Mouse (Mus musculus): ENCODE results near the gene Myo16.

The Myo16 gene

GRCm38 (mm10) chr8:10634421-10634820, 480.7 kb downstream of the Myo16 start:
- no peak for DNase-seq

- no peak for DNase-seq
These were observed 485.2 kb downstream of the Myo16 start for GRCm38 (mm10) chr8:10638871-10639270.

GRCm38 (mm10) chr8:10640176-10640810, 486.6 kb downstream of the Myo16 start:
- DNase-seq: no peak

- no peak for DNase-seq
These were observed 487.1 kb downstream of the Myo16 start for GRCm38 (mm10) chr8:10640859-10641258.

GRCm38 (mm10) chr8:10641343-10641742, 487.6 kb downstream of the Myo16 start:
- DNase-seq: no peak

GRCm38 (mm10) chr8:10643244-10643643, 489.5 kb downstream of the Myo16 start:
- DNase-seq: no peak

DNA sequence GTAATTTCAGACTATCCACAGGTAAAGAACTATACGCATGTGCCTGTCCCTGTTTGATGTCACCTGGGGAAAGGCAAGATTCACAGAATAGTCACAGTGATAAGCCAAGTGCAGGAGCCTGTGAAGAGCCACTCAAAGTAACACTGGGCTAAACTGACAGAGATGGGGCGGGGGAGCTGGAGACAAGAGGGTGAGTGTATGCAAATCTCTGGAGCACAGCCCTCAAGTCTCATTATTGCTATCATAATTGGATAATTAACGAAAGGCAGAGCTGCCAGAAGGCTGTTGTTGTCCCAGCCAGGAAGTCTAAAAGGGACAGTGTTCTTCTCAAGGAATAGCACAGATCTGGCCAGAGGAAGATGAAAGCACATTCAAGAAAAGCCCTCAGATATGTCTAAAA, 490.8 kb downstream of the Myo16 start:
- DNase-seq: no peak

GRCm38 (mm10) chr8:10645740-10646139, 492.0 kb downstream of the Myo16 start:
- no peak for DNase-seq

DNA sequence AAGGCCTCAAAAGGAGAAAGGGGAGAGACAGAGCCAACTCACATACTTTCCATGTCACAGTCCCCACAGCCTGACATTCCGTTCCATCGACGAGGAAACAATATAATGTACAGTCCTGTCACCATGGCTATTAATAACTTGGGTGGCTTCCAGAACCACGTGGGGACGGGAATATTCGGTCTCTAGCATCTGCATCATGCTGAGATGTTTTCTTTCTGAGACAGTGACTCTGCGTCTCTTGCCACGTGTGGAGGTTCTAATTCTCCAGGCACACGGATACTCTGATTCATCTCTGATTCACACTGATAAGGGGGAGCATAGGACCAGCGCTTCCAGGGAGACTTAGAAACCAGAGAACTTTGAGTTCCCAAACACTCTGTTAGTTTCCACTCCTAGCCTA, 492.8 kb downstream of the Myo16 start:
- DNase-seq: no peak

DNA sequence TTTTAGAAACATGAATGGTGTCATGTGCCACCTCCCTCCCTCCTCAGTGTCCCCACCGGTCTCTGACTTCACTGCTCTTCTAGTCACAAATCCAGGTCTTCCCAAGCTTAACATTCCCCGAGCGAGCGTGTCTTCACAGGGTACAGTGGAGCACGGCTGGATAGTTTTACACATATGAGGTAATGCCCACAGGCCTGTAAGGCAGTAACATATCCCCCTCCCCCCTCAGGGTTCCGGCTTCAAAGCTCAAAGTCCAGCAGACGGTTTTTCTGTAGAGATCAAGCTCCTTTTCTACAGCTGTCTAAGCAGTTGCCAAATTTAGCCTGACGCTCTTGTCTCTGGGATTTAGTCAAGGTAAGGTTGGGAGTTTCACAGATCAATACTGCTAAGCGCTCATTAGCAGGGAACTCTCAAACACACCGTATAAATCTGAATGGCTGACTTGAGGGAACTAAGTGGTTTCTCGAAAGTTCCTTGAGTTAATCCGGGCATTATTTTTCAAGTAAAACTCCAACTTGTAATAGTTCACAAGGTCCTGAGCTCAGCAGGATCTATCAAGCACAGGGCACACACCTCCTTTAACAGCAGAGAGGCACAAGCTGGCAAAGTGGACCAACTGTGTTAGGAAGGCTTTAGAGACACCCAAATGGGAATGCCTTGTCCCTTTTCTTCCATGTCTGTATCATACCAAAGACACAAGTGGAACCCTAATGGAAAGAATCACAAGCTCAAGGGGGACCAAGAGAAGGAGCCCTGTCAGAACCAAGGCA, 498.0 kb downstream of the Myo16 start:
- DNase-seq: peak; percentile 85

DNA sequence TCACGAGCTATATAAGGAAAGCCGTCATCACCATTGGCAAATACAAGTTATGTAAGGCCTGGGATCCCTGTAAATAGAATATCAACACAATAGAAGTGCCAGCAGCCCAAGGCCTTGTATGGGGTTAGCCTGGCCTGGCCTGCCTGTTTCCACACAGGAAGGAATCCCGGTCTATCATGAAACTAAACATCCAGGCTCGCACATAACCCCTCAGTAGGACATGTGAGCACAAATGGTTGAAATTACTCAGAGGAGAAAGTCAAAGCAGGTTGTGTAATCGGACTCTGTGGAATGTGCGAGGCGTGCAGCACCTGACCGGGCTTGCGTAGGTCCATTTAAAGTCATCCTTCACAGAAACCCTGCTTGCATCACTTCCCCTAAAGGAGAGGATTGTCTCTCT, 499.6 kb downstream of the Myo16 start:
- DNase-seq: peak; percentile 64

DNA sequence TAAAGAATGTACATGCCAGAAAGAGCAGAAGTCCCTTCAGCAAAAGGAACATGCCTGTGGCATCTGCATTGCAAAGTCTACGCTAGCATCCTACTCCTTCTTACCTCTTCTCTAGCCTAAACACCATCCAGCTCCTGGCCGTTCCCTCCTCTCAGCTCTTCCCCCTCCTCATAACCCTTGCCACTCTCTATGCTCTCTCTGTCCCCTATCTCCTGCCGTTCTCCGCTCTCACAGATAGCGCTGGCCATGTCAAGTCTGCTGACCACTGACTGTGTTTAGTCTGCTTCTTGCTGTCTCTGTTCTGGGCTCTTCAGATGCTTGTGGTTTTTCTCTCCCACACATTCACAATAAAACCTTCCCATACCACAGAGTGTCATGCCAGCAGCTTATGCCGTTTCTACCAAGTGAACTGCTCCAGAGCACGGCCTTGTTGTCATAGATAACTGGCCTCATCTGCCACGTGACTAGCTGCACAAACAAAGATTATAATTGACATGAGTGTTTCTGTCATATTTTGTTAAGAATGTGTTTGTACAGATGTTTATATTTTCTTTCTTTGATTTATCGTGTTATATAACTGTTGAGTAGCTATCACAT, 501.3 kb downstream of the Myo16 start:
- DNase-seq: no peak

DNA sequence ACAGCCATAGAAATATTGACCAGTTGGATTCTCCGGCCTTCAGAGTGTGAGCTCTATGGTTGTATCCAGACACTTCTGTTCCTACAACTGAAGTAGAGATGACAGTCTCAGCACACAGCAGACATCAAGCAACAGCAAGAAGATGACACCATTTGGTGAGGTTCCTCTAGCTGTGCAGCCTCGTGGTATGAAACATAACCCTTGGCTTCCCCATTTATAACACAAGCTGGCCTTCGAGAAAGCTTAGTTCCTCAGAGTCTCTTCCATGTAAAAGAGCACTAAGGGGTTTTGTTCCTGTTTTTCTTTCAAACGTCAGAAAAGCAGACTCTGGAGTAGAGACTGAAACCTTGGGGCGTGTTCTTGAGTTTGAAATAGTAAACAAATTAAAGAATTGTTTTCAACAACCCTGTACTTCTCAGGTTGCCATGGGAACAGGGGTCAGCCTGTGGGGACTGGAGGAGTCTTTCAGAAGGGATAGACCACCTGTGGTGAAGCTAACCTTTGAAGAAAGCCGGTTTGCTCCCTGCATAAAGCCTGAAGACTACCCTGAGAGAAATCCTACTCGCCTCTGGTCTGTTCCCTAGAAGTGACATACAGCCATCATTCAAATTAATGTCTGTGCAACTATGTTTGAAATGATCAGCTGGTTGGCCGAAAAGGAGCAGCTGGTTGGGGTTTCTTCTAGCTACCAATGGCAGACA, 510.2 kb downstream of the Myo16 start:
- DNase-seq: no peak

DNA sequence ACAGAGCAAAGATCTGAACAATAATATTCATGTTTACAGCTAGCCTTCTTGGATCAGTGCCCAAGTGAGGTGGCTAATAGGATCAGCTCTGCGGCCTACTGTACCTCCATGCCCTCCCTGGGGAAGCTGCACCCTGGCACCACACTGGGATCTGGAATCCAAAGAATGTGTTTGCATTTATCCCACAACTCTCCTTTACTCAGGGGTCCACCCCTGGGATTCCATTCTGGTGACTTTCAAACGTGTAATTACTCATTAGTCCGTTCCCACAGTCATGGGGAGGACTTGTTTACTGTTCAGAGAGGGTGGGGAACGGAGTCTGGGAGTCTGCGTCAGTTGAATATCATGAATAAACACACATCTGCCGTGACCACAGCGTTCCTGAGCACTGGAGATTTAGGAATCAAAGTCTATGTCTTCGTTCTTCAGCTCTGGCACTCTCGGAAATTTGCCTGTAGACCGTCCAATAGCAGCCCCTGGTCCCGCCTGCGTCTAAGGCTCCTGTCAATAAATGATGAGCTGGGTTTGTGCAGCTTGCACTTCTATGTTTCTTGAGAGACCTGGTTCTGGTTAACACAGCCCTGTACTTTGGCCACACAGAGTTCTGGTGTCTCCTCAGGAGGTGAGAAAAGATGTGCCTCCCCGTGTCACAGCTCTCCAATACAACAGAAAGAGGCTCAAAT, 511.3 kb downstream of the Myo16 start:
- peak; percentile 76 for DNase-seq

DNA sequence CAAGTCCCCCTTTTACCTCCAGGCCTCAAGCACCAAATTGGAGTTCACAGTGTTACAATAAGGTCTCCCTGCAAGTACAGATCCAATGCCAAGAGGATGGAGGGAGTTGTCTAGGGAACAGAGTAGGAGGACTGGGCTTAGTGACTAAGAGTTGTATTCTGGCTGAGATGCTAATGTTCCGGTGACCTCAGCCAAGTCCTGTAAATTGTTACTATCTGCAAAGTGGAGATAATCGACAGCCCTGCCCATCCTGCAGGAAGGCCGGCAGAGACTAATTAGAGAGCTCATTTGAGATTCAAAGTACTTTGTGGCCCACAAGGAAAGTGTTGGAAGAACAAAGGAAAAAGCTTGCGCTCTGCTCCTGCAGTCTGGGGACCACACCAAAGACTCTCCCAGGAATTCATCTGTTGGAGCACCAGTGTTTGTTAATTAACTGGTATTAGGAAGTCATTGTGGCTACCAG, 512.1 kb downstream of the Myo16 start:
- DNase-seq: no peak

GRCm38 (mm10) chr8:10671862-10672548, 518.3 kb downstream of the Myo16 start:
- DNase-seq: no peak

DNA sequence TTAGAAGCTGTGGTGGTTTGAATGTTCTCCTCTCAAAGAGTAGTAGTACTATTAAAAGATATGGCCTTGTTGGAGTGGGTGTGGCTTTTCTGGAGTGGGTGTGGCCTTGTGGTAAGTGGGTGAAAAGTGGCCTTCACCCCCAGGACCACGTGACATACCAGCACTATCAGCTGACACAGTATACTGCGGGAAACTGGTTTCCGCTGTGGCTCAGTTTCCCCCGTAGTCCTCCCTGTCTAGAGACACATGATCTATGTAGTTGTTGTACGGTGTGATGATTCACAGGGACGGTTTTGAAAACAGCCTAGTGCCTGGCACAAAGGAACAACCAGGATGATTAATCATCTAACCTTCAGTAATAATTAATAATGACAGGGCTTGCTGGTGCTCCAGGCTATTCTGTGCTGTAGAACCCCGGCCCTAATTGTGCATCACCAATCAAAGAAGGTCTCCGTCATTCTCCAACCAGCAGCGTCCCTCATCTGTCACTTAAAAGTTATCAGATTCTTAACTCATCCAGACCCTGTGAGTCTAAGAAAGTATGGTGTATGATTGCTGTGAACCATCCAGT, 524.2 kb downstream of the Myo16 start:
- DNase-seq: no peak

- no peak for DNase-seq
These were observed 528.2 kb downstream of the Myo16 start for GRCm38 (mm10) chr8:10681926-10682325.

DNA sequence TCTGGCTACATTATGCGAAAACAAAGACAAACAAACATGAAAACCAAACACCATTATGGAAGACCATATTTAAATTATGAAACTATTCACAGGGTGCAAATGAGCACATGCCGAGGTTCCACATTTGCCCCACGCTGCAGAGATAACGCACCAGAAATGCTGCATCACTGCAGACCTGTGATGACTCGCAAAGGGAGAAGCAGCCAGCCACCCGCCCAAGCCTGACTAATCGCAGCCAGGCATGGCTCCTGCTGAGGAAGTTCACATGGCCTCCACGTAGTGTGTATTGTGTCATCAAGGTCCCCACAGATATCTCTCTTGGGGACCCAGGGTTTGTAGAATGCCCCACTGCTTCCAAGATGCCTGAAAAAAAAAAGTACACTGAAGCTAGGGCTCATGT, 529.4 kb downstream of the Myo16 start:
- no peak for DNase-seq
